Mouse (Mus musculus) CH12.LX (cell line): Measurements from ENCODE around the gene Nkx1-1.

Source experiments
- CHD2 ChIP-seq: IDR thresholded peaks from 2 replicates; pipeline ENCODE4 v1.6.1; 2011; ENCODE audit warnings: low read length, improper control_type of control experiment
- CTCF ChIP-seq, 2 experiments: IDR thresholded peaks in 1 of 2; conservative IDR thresholded peaks in 1 of 2; 2 replicates each; pipeline ENCODE4 v1.5.1; 2011 to 2012; ENCODE audit warnings: low read depth in 2 of 2, low read length in 2 of 2, improper control_type of control experiment in 1 of 2, inconsistent platforms in 1 of 2, mild to moderate bottlenecking in 1 of 2, moderate library complexity in 1 of 2
- E2F4 ChIP-seq: IDR thresholded peaks from 2 replicates; pipeline ENCODE4 v1.6.1; 2011; ENCODE audit warnings: low read depth, low read length, improper control_type of control experiment; ENCODE audit not compliant: insufficient replicate concordance
- EP300 ChIP-seq: IDR thresholded peaks from 2 replicates; pipeline ENCODE4 v1.6.1; 2011; ENCODE audit warnings: low read length, improper control_type of control experiment
- ETS1 ChIP-seq: conservative IDR thresholded peaks from 2 replicates; pipeline ENCODE4 v1.6.1; 2012; ENCODE audit warnings: low read depth, mild to moderate bottlenecking, inconsistent platforms, low read length, improper control_type of control experiment, moderate library complexity
- GABPA ChIP-seq: IDR thresholded peaks from 2 replicates; pipeline ENCODE4 v1.6.1; 2012; ENCODE audit warnings: low read depth, low read length, improper control_type of control experiment, inconsistent platforms; ENCODE audit not compliant: insufficient replicate concordance
- MAFK ChIP-seq: IDR thresholded peaks from 2 replicates; pipeline ENCODE4 v1.6.1; 2011; ENCODE audit warnings: low read length, improper control_type of control experiment; ENCODE audit not compliant: insufficient replicate concordance
- MAX ChIP-seq: IDR thresholded peaks from 2 replicates; pipeline ENCODE4 v1.6.1; 2011; ENCODE audit warnings: low read length, improper control_type of control experiment
- NRF1 ChIP-seq: IDR thresholded peaks from 2 replicates; pipeline ENCODE4 v1.6.1; 2014; ENCODE audit warnings: low read depth, mild to moderate bottlenecking, inconsistent platforms, low read length, improper control_type of control experiment, moderate library complexity
- POLR2A ChIP-seq: IDR thresholded peaks from 2 replicates; pipeline ENCODE4 v1.6.1; 2011; ENCODE audit warnings: low read depth, mild to moderate bottlenecking, improper control_type of control experiment, low read length
- TCF12 ChIP-seq: IDR thresholded peaks from 2 replicates; pipeline ENCODE4 v1.6.1; 2014; ENCODE audit warnings: low read depth, mild to moderate bottlenecking, inconsistent platforms, low read length, improper control_type of control experiment
- UBTF ChIP-seq: IDR thresholded peaks from 2 replicates; pipeline ENCODE4 v1.6.1; 2012; ENCODE audit warnings: low read depth, mild to moderate bottlenecking, inconsistent platforms, low read length, improper control_type of control experiment, moderate library complexity
- USF1 ChIP-seq: IDR thresholded peaks from 2 replicates; pipeline ENCODE4 v1.6.1; 2014; ENCODE audit warnings: low read depth, mild to moderate bottlenecking, inconsistent platforms, low read length, improper control_type of control experiment

GRCm38 (mm10) chr5:33430511-33431172, 3.1 kb downstream of the Nkx1-1 start:
- TF ChIP-seq POLR2A (no peak), GABPA (no peak), CTCF (conservative IDR thresholded peaks at IDR 0.05 in 1 of 2, IDR thresholded peaks at IDR 0.05 in 1 of 2; ENCODE audit: low read depth in 2 of 2, low read length in 2 of 2) (no peak), MAFK (no peak), ETS1 (no peak), NRF1 (no peak), MAX (no peak), UBTF (no peak), TCF12 (no peak), CHD2 (no peak), USF1 (no peak), EP300 (no peak), E2F4 (no peak)
